Mouse (Mus musculus): ENCODE data around the gene Tma7. TPM values are rescaled to one million over a fixed set of nuclear protein-coding genes. Genes with fewer than 3 reads are reported as not detected.
A peak's percentile ranks its signal among the peaks of the same experiment; 100 is the strongest.

Tma7 gene
- polyA plus RNA-seq, 1 experiment from 2014 or later, result 568 TPM

- H3K27ac ChIP-seq (replicated peaks), result peak overlapping the region; percentile 73
- H3K4me3 ChIP-seq, result peak overlapping the region; percentile 76
- H3K9me3 ChIP-seq, result no peaks in the 10 kb centered on the region
- H3K4me1 ChIP-seq, result peaks cover 40% of the 10 kb centered on the region
- H3K4me2 ChIP-seq, result peak overlapping the region; percentile 75
- WGBS, result 16% methylated on average over 8 of the region's 8 CpGs
- H3K27me3 ChIP-seq (replicated peaks), result no peaks in the 10 kb centered on the region
- H3K36me3 ChIP-seq, result 0 out of 2 replicates have a peak, but pooled peaks cover 2% of the 10 kb centered on the region
- peak overlapping the region; percentile 84 for H3K9ac ChIP-seq
- ATAC-seq (ENCODE audit: extremely low read depth, insufficient number of reproducible peaks, low FRiP score, low TSS enrichment), result peak; percentile 30; the same call in 1 of the 2 replicates
Measured at GRCm38 (mm10) chr9:109038901-109039364, 43.5 kb downstream of the Tma7 start.

GRCm38 (mm10) chr9:109038086-109038895 lies 44.1 kb downstream of the Tma7 start, which contains the start of gene Shisa5:
TSS of gene Shisa5 (plus strand) at chr9:109038565.
- H3K4me2 ChIP-seq, result peak within 1 kb of the TSS; percentile 75
- peak; percentile 88 for ATAC-seq (ENCODE audit: extremely low read depth, insufficient number of reproducible peaks, low FRiP score, low TSS enrichment)
- H3K4me3 ChIP-seq, result peak within 1 kb of the TSS; percentile 76
- H3K4me1 ChIP-seq, result peaks cover 40% of the 10 kb centered on the region
- no peaks in the 10 kb centered on the region for H3K27me3 ChIP-seq (replicated peaks)
- H3K27ac ChIP-seq (replicated peaks), result peak within 1 kb of the TSS; percentile 73
- peak within 1 kb of the TSS; percentile 84 for H3K9ac ChIP-seq
- H3K36me3 ChIP-seq, result no peaks in the 10 kb centered on the region
- WGBS, result under 1% methylated on average over 28 of the region's 40 CpGs
- H3K9me3 ChIP-seq, result no peaks in the 10 kb centered on the region

GRCm38 (mm10) chr9:109032435-109032834 lies 50.0 kb downstream of the Tma7 start:
- ATAC-seq (ENCODE audit: extremely low read depth, insufficient number of reproducible peaks, low FRiP score, low TSS enrichment), result no peak
- Histone ChIP-seq H3K27me3 (replicated peaks) (no peaks in the 10 kb centered on the region), H3K9me3 (no peaks in the 10 kb centered on the region), H3K4me3 (no peak overlapping the region), H3K27ac (replicated peaks) (no peak overlapping the region), H3K4me2 (no peak overlapping the region), H3K36me3 (0 out of 2 replicates have a peak, but pooled peaks cover 5% of the 10 kb centered on the region), H3K4me1 (0 out of 2 replicates have a peak, but pooled peaks cover 2% of the 10 kb centered on the region), H3K9ac (no peak overlapping the region)
- WGBS, result 74% methylated on average over 6 of the region's 6 CpGs

- Histone ChIP-seq H3K4me3 (no peak overlapping the region), H3K4me1 (0 out of 2 replicates have a peak, but pooled peaks cover 5% of the 10 kb centered on the region), H3K27ac (replicated peaks) (no peak overlapping the region), H3K27me3 (replicated peaks) (no peaks in the 10 kb centered on the region), H3K9me3 (no peaks in the 10 kb centered on the region), H3K9ac (no peak overlapping the region), H3K4me2 (no peak overlapping the region), H3K36me3 (0 out of 2 replicates have a peak, but pooled peaks cover 5% of the 10 kb centered on the region)
- ATAC-seq (ENCODE audit: extremely low read depth, insufficient number of reproducible peaks, low FRiP score, low TSS enrichment), result no peak
- 76% methylated on average over 8 of the region's 8 CpGs for WGBS
Measured at GRCm38 (mm10) chr9:109031686-109032085, 50.7 kb downstream of the Tma7 start.

- no peak overlapping the region for H3K4me2 ChIP-seq
- H3K9me3 ChIP-seq, result no peaks in the 10 kb centered on the region
- 89% methylated on average over 7 of the region's 7 CpGs for WGBS
- 0 out of 2 replicates have a peak, but pooled peaks cover 5% of the 10 kb centered on the region for H3K36me3 ChIP-seq
- 0 out of 2 replicates have a peak, but pooled peaks cover 5% of the 10 kb centered on the region for H3K4me1 ChIP-seq
- no peak for ATAC-seq (ENCODE audit: extremely low read depth, insufficient number of reproducible peaks, low FRiP score, low TSS enrichment)
- no peak overlapping the region for H3K4me3 ChIP-seq
- H3K27me3 ChIP-seq (replicated peaks), result no peaks in the 10 kb centered on the region
- H3K27ac ChIP-seq (replicated peaks), result no peak overlapping the region
- H3K9ac ChIP-seq, result no peak overlapping the region
Measured at GRCm38 (mm10) chr9:109031001-109031400, 51.4 kb downstream of the Tma7 start.

GRCm38 (mm10) chr9:109030312-109030711 lies 52.1 kb downstream of the Tma7 start:
- Histone ChIP-seq H3K4me3 (no peak overlapping the region), H3K27ac (replicated peaks) (no peak overlapping the region), H3K4me2 (no peak overlapping the region), H3K36me3 (0 out of 2 replicates have a peak, but pooled peaks cover 5% of the 10 kb centered on the region), H3K4me1 (0 out of 2 replicates have a peak, but pooled peaks cover 5% of the 10 kb centered on the region), H3K9me3 (no peaks in the 10 kb centered on the region), H3K27me3 (replicated peaks) (no peaks in the 10 kb centered on the region), H3K9ac (no peak overlapping the region)
- no peak for ATAC-seq (ENCODE audit: extremely low read depth, insufficient number of reproducible peaks, low FRiP score, low TSS enrichment)
- WGBS, result 56% methylated on average over 3 of the region's 3 CpGs

- Histone ChIP-seq H3K9me3 (no peaks in the 10 kb centered on the region), H3K4me1 (0 out of 2 replicates have a peak, but pooled peaks cover 5% of the 10 kb centered on the region), H3K27me3 (replicated peaks) (no peaks in the 10 kb centered on the region), H3K27ac (replicated peaks) (no peak overlapping the region), H3K9ac (no peak overlapping the region), H3K36me3 (0 out of 2 replicates have a peak, but pooled peaks cover 5% of the 10 kb centered on the region), H3K4me3 (no peak overlapping the region), H3K4me2 (no peak overlapping the region)
- 76% methylated on average over 5 of the region's 5 CpGs for WGBS
- no peak for ATAC-seq (ENCODE audit: extremely low read depth, insufficient number of reproducible peaks, low FRiP score, low TSS enrichment)
Measured at GRCm38 (mm10) chr9:109028919-109029318, 53.5 kb downstream of the Tma7 start.

- Histone ChIP-seq H3K4me1 (0 out of 2 replicates have a peak, but pooled peaks cover 5% of the 10 kb centered on the region), H3K4me2 (no peak overlapping the region), H3K27me3 (replicated peaks) (no peaks in the 10 kb centered on the region), H3K36me3 (0 out of 2 replicates have a peak, but pooled peaks cover 5% of the 10 kb centered on the region), H3K9me3 (no peaks in the 10 kb centered on the region), H3K9ac (no peak overlapping the region), H3K4me3 (no peak overlapping the region), H3K27ac (replicated peaks) (no peak overlapping the region)
- 81% methylated on average over 3 of the region's 3 CpGs for WGBS
- no peak for ATAC-seq (ENCODE audit: extremely low read depth, insufficient number of reproducible peaks, low FRiP score, low TSS enrichment)
Measured at GRCm38 (mm10) chr9:109028421-109028820, 54.0 kb downstream of the Tma7 start.

- ATAC-seq (ENCODE audit: extremely low read depth, insufficient number of reproducible peaks, low FRiP score, low TSS enrichment), result no peak
- no peak overlapping the region for H3K4me3 ChIP-seq
- no peaks in the 10 kb centered on the region for H3K27me3 ChIP-seq (replicated peaks)
- 0 out of 2 replicates have a peak, but pooled peaks cover 5% of the 10 kb centered on the region for H3K36me3 ChIP-seq
- H3K4me1 ChIP-seq, result 0 out of 2 replicates have a peak, but pooled peaks cover 5% of the 10 kb centered on the region
- WGBS, result 63% methylated on average over 8 of the region's 8 CpGs
- H3K4me2 ChIP-seq, result no peak overlapping the region
- no peaks in the 10 kb centered on the region for H3K9me3 ChIP-seq
- H3K27ac ChIP-seq (replicated peaks), result no peak overlapping the region
- H3K9ac ChIP-seq, result no peak overlapping the region
Measured at GRCm38 (mm10) chr9:109027521-109027920, 54.9 kb downstream of the Tma7 start.

Measured in heart, embryonic 13.5 days (tissue).